Mouse (Mus musculus) megakaryocyte, embryonic 14.5 days (primary cell): Measurements from ENCODE around the gene Esrra.

Source experiments
- FLI1 ChIP-seq: IDR thresholded peaks from 2 replicates; pipeline ENCODE4 v1.6.1; 2012; ENCODE audit warnings: low read length, inconsistent platforms, mixed read lengths
- GATA1 ChIP-seq: IDR thresholded peaks from 3 replicates; pipeline ENCODE4 v1.6.1; 2012; ENCODE audit warnings: mixed read lengths, low read length, inconsistent platforms, borderline replicate concordance

DNA sequence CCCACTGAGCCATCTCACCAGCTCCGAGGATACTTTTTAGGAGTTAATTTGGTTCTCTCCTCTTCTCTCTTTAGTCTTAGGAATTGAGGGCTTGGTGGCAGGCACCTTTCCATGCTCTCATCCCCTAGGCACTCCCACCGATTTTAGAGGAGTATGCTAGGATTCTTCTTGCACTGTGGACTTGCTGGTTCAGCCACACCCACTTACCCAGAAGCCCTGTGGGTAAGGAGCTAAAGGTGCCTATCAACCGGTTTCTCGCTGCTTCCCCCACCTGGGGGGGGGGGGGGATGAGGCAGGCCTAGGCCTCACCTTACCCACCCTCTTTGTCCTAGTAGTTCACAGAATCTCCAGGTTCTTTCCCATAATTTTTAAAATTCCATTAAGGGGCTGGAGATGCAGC lies 26.1 kb upstream of the Esrra start:
- TF ChIP-seq GATA1 (no peak), FLI1 (no peak)
